Mouse (Mus musculus): ENCODE measurements around the gene Ube2h. TPM values are rescaled to one million over a fixed set of nuclear protein-coding genes. Genes with fewer than 3 reads are reported as not detected.

Ube2h gene
- 22.5 and 31.9 TPM in 2 replicates for total RNA-seq (2014; rRNA removed; ENCODE audit: low replicate concordance)
- polyA plus RNA-seq (2015; fragmentation: Nextera tagmentation; extraction: Ambion mirVana), result 30.4 and 32.4 TPM in 2 replicates

GRCm38 (mm10) chr6:30304399-30304917, at the start of gene Ube2h:
Gene Ube2h, minus strand, starts transcription at chr6:30304539.
- Histone ChIP-seq H3K27ac (ENCODE audit: low read depth) (peak within 1 kb of the TSS; percentile 98), H3K36me3 (replicated peaks; ENCODE audit: control insufficient read depth, insufficient read depth, low read length) (no peaks in the 10 kb centered on the region), H3K9ac (replicated peaks; ENCODE audit: low read depth, low read length) (peak within 1 kb of the TSS; percentile 82), H3K4me3 (ENCODE audit: low read depth, low read length) (peak within 1 kb of the TSS; percentile 78), H3K4me1 (ENCODE audit: control insufficient read depth, insufficient read depth) (peaks cover 30% of the 10 kb centered on the region), H3K9me3 (replicated peaks; ENCODE audit: control insufficient read depth, low read length) (no peaks in the 10 kb centered on the region), H3K27me3 (ENCODE audit: control insufficient read depth, insufficient read depth, low read length) (no peaks in the 10 kb centered on the region), H3K4me2 (ENCODE audit: low read depth, low read length) (peak within 1 kb of the TSS; percentile 67)
- ATAC-seq (ENCODE audit: insufficient read depth, low read depth) (peak; percentile 91), DNase-seq (ENCODE audit: low spot score) (peak; percentile 96)
- 1% methylated on average over 29 of the region's 33 CpGs for WGBS
- TF ChIP-seq CTCF (IDR thresholded peaks at IDR 0.05; ENCODE audit: low read depth) (no peak), EP300 (IDR thresholded peaks at IDR 0.05; ENCODE audit: low read depth) (0 out of 2 replicates have a peak, but pooled peaks have one; percentile 32)

GRCm38 (mm10) chr6:30353661-30354060, 49.3 kb upstream of the Ube2h start:
- TF ChIP-seq CTCF (IDR thresholded peaks at IDR 0.05; ENCODE audit: low read depth), result no peak
- no peak for TF ChIP-seq EP300 (IDR thresholded peaks at IDR 0.05; ENCODE audit: low read depth)
- 75% methylated on average over 8 of the region's 8 CpGs for WGBS
- Histone ChIP-seq H3K4me3 (ENCODE audit: low read depth, low read length) (no peak overlapping the region), H3K4me2 (ENCODE audit: low read depth, low read length) (no peak overlapping the region), H3K27ac (ENCODE audit: low read depth) (no peak overlapping the region), H3K9ac (replicated peaks; ENCODE audit: low read depth, low read length) (no peak overlapping the region), H3K4me1 (ENCODE audit: control insufficient read depth, insufficient read depth) (0 out of 2 replicates have a peak, but pooled peaks cover 5% of the 10 kb centered on the region), H3K9me3 (replicated peaks; ENCODE audit: control insufficient read depth, low read length) (no peaks in the 10 kb centered on the region), H3K36me3 (replicated peaks; ENCODE audit: control insufficient read depth, insufficient read depth, low read length) (no peaks in the 10 kb centered on the region), H3K27me3 (ENCODE audit: control insufficient read depth, insufficient read depth, low read length) (no peaks in the 10 kb centered on the region)
- no peak for DNase-seq (ENCODE audit: low spot score)
- no peak for ATAC-seq (ENCODE audit: insufficient read depth, low read depth)

GRCm38 (mm10) chr6:30352762-30353161, 48.4 kb upstream of the Ube2h start:
- 0 out of 2 replicates have a peak, but pooled peaks cover 5% of the 10 kb centered on the region for H3K4me1 ChIP-seq (ENCODE audit: control insufficient read depth, insufficient read depth)
- H3K9me3 ChIP-seq (replicated peaks; ENCODE audit: control insufficient read depth, low read length), result no peaks in the 10 kb centered on the region
- no peak for ATAC-seq (ENCODE audit: insufficient read depth, low read depth)

GRCm38 (mm10) chr6:30351290-30351689, 47.0 kb upstream of the Ube2h start:
- Histone ChIP-seq H3K36me3 (replicated peaks; ENCODE audit: control insufficient read depth, insufficient read depth, low read length) (no peaks in the 10 kb centered on the region), H3K4me2 (ENCODE audit: low read depth, low read length) (no peak overlapping the region), H3K4me3 (ENCODE audit: low read depth, low read length) (no peak overlapping the region), H3K27ac (ENCODE audit: low read depth) (no peak overlapping the region), H3K27me3 (ENCODE audit: control insufficient read depth, insufficient read depth, low read length) (no peaks in the 10 kb centered on the region), H3K9me3 (replicated peaks; ENCODE audit: control insufficient read depth, low read length) (no peaks in the 10 kb centered on the region), H3K9ac (replicated peaks; ENCODE audit: low read depth, low read length) (no peak overlapping the region), H3K4me1 (ENCODE audit: control insufficient read depth, insufficient read depth) (0 out of 2 replicates have a peak, but pooled peaks cover 5% of the 10 kb centered on the region)
- ATAC-seq (ENCODE audit: insufficient read depth, low read depth), result no peak
- whole genome bisulfite sequencing, result 74% methylated on average over 9 of the region's 9 CpGs
- TF ChIP-seq EP300 (IDR thresholded peaks at IDR 0.05; ENCODE audit: low read depth), result no peak
- no peak for TF ChIP-seq CTCF (IDR thresholded peaks at IDR 0.05; ENCODE audit: low read depth)
- DNase-seq (ENCODE audit: low spot score), result no peak

More at GRCm38 (mm10) chr6:30352762-30353161, 48.4 kb upstream of the Ube2h start:
- Histone ChIP-seq H3K9ac (replicated peaks; ENCODE audit: low read depth, low read length) (no peak overlapping the region), H3K4me3 (ENCODE audit: low read depth, low read length) (no peak overlapping the region), H3K27ac (ENCODE audit: low read depth) (no peak overlapping the region), H3K27me3 (ENCODE audit: control insufficient read depth, insufficient read depth, low read length) (no peaks in the 10 kb centered on the region), H3K36me3 (replicated peaks; ENCODE audit: control insufficient read depth, insufficient read depth, low read length) (no peaks in the 10 kb centered on the region), H3K4me2 (ENCODE audit: low read depth, low read length) (no peak overlapping the region)
- 32% methylated on average over 8 of the region's 8 CpGs for WGBS
- DNase-seq (ENCODE audit: low spot score), result no peak
- TF ChIP-seq CTCF (IDR thresholded peaks at IDR 0.05; ENCODE audit: low read depth), result no peak
- no peak for TF ChIP-seq EP300 (IDR thresholded peaks at IDR 0.05; ENCODE audit: low read depth)

GRCm38 (mm10) chr6:30347288-30347801, 43.0 kb upstream of the Ube2h start:
- ATAC-seq (ENCODE audit: insufficient read depth, low read depth) (no peak), DNase-seq (ENCODE audit: low spot score) (no peak)
- Histone ChIP-seq H3K9me3 (replicated peaks; ENCODE audit: control insufficient read depth, low read length) (no peaks in the 10 kb centered on the region), H3K9ac (replicated peaks; ENCODE audit: low read depth, low read length) (no peak overlapping the region), H3K4me1 (ENCODE audit: control insufficient read depth, insufficient read depth) (0 out of 2 replicates have a peak, but pooled peaks cover 4% of the 10 kb centered on the region), H3K4me3 (ENCODE audit: low read depth, low read length) (no peak overlapping the region), H3K36me3 (replicated peaks; ENCODE audit: control insufficient read depth, insufficient read depth, low read length) (no peaks in the 10 kb centered on the region), H3K27ac (ENCODE audit: low read depth) (peak overlapping the region; percentile 15; the same call in 1 of the 2 replicates), H3K4me2 (ENCODE audit: low read depth, low read length) (no peak overlapping the region), H3K27me3 (ENCODE audit: control insufficient read depth, insufficient read depth, low read length) (no peaks in the 10 kb centered on the region)
- 87% methylated on average over 4 of the region's 4 CpGs for WGBS
- TF ChIP-seq CTCF (IDR thresholded peaks at IDR 0.05; ENCODE audit: low read depth) (no peak), EP300 (IDR thresholded peaks at IDR 0.05; ENCODE audit: low read depth) (no peak)
